Mouse (Mus musculus) cerebral cortex, adult 2 months (tissue): ENCODE measurements around the gene Lonp2.

ENCODE experiments used
- WGBS: fragments of 180-500 bp; shearing (Covaris S2); methylation state at CpG from one replicate; pipeline ENCODE4 v1.1.7; 2018; 5-methylcytosine and 5-hydroxymethylcytosine counted together

Gene Lonp2

DNA sequence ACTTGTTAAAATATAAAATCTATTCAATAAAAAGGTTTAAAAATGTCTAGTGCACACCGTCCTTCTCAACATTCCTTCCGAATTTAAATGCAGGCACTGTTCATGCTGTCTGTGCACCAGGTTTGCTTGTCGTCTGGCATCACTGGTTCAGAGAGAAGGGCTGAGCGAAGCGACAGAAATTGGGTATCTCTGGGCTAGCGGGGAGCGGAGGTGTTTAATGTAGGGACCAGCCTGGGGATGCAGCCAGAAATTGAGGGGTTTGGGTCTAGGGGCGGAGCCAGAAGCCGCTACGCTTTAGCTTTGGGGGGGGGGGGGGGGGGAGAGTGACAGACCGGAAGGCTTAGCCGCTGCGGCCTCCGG lies 312 bp upstream of the Lonp2 start:
- WGBS: 1% methylated on average over 14 of the region's 14 CpGs

DNA sequence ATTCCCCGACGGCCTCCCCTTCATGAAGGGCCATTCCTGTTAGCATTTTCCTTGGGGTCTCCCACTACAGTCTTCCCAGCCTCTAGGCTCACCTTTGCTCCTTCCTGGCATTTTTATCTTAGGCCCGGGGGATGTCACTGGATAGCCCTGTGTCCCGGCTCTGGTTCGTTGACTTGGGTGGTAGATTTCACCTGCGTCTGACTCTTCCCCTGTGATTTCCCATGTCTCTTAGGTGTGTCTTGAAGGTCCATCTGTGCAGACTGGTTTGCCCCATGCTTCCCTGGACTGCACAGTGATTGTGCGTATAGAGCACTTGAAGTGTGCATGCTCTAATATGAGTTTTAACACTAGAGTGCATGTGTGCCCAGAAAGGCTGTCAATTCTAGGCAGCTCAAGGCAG lies 1.1 kb downstream of the Lonp2 start:
- 49% methylated on average over 7 of the region's 7 CpGs for WGBS

DNA sequence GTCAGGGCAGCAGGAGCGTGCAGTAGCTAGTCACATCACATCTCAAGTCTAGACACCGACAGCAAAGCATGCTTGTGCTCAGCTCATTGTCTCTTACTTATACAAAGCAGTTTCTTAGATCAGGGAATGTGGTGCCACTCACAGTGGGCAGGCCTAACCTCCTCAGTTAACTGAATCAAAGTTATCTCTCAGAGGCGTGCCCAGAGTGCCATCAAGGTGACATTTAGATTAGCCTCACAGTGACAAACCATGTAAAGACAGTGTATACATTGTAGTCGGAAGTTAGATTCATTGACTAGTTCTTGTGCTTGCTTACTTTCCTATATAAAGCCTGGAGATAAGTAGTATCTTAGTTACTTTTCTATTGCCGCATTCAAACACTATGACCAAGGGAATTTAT lies 6.4 kb downstream of the Lonp2 start:
- WGBS: 93% methylated on average over 5 of the region's 5 CpGs

DNA sequence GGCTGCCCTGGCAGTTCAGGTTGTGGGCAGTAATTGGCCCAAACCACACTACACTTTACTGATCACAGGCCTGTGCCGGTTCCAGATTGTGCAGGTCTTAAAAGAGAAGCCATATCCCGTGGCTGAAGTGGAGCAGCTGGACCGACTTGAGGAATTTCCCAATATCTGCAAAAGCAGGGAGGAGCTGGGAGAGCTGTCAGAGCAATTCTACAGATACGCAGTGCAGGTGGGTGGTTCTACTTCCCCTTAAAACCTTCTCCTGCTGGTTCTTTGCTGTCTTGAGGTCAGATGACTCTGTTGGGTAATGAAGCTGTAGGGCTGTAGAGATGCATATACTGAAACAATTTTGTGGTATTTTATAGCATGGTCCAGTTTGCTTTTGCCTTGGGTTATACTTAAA lies 7.6 kb downstream of the Lonp2 start:
- 72% methylated on average over 4 of the region's 4 CpGs for WGBS

DNA sequence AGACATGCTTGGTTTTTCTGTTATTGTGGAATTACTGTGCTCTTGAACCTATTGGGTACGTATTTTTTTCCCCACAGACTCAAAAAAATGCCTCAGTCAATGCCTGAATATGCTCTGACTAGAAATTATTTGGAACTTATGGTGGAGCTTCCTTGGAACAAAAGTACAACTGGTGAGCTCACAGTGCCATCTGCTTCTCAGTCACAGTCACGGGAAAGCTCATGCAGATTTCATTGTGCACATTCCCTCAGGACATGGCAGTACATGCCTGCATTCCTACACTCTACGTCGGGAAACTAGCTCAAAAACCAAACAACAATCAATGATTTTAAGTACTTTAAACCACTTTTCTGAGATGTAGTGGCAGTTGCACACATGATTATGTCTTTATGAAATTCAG lies 14.0 kb downstream of the Lonp2 start:
- 53% methylated on average over 4 of the region's 4 CpGs for WGBS

DNA sequence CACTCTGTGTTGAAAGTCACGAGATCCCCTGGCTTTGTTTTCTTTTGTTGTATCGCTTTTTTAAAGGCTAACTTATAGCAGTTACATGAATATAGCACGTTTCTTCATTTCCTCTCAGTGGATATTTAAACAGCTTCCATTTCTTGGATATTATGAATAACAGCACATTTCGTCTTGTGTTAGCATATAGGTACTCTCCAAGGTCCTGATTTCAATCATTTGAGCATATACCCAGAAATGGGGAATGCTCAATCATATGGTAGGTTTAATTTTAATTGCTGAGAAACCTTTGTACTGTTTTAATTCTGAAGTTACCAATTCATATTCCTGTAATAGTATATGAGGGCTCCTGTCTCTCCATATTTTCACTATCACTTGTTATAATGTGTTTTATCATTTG lies 15.1 kb downstream of the Lonp2 start:
- 92% methylated on average over 4 of the region's 4 CpGs for WGBS

DNA sequence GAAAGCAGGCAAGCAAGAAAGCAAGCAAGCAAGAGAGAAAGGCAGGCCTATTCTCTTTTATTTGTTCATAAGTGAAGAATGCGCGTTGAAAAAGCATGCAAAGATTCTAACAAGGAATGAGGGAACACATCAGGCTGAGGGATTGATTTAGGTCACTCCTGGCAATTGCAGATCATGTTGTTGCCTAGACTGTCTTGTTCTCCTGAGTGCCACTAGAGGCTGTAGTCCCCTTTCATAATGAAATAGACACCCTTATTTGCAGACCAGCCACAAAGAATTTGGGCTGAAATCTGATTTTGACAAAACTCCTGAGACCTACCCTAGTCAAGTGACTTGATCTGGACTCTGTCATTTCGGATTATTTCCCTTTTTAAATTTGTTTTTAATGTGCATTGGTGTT lies 18.8 kb downstream of the Lonp2 start:
- 64% methylated on average over 3 of the region's 3 CpGs for WGBS

DNA sequence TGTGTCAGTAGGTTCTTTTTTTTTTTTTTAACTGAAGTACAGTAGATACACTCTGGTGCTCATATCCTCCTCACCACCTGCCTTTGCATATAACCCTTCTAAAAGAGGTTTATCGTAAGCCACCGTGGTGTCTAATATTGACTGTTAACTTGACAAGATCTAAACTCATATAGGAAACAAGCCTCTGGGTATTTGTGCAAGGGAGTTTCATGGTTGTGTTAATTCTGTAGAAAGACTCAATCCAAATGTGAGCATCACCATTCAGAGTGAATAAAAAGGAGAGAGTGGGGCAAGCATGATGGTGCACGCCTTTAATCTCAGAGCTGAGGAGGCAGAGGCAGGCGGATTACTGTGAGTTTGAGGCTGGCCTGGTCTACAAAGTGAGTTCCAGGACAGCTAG lies 20.8 kb downstream of the Lonp2 start:
- WGBS: 95% methylated on average over 4 of the region's 4 CpGs

DNA sequence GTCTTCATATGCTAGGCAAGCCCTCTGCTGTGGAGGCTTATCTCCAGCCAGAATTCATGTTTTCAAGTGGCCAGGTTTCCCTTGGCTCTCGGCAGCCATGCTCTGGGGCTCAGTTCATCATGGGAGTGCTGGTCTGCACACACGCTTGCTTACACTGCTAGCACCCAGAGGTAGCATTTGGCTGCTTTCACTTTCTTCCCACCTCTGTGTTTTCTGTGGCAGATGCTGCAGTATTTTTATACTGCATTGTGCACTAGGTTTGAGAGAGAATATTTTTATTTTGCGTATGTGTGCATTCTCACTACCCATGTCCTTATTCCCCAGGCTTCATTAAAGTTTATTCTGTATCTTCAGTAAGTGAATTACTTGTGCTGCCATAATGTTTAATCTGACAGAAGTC lies 23.9 kb downstream of the Lonp2 start:
- WGBS: 57% methylated on average over 3 of the region's 3 CpGs

DNA sequence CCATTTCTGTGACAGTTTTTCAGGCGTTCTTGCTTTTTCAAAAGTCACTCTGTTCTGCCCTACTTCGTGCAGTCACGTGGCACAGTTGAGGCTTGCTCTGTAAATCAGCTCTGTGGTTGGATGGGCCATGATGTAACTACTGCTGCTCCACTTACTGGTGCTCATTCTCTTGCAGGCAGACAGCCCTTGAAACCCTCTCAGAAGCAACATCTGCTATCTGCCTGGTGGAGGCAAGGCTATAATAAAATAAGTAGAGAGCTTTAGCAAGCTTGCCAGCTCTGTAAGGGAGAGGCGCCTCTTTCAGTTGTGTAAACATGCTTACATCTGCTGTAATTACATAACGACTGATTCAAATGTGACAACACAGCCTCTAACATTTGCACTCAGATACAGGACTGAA lies 27.6 kb downstream of the Lonp2 start:
- WGBS: 22% methylated on average over 5 of the region's 5 CpGs

DNA sequence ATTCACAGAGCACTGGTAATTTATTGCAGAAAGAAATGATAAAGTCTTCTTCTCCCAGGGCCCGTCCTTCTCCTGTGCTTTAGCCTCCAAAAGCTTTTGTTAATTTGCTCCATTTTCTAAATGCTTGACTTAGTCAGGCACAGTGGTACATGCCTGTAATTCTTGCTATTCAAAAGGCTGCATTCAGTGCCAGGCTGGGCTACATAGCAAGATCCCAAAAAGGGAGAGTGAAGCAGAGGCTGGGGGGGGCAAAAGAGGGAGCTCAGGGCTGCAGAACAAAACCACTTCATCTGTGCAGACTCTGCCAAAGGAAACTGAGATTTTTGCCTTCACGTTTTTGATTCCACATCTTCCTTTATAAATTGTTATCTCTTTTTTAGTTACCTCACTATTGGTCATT lies 28.7 kb downstream of the Lonp2 start:
- WGBS: 37% methylated on average over 2 of the region's 2 CpGs

DNA sequence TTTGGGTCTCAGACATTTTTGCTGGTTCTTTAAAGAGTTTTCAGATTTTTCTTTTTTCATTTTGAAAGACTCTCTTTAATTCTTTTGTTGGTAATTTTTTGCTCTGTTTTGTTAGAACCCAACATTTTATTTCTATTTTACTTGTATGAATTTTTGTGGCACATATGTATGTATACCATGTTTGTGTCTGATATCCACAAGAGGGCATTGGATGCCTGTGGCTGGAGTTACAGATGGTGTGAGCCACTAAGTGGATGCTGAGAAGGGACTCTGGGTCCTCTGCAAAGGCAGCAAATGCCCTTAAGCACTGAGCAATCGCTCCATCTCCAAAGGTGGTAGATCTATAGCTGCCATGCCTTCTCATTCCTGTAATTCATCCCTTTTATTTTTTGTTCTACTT lies 30.7 kb downstream of the Lonp2 start:
- 88% methylated on average over 1 of the region's 1 CpGs for WGBS

DNA sequence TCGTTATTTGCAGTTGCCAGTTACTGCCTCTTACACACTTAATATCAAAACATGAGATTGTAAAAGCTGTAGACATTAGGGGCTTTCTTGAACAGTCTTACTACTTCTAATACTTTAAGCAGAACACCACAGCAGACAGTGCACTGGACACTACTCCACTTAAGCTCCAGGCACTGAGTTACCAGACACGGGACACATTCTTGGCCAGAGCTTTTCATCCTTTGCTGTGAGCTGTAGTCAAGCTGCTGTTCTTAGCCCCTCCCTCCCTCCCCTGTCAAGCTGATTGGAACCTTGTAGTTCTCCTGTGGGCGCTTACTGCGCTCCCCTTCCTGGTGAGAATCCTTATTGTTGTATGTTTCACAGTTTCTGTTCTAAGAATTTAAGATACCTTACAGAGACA lies 45.4 kb downstream of the Lonp2 start:
- WGBS: 60% methylated on average over 4 of the region's 4 CpGs

DNA sequence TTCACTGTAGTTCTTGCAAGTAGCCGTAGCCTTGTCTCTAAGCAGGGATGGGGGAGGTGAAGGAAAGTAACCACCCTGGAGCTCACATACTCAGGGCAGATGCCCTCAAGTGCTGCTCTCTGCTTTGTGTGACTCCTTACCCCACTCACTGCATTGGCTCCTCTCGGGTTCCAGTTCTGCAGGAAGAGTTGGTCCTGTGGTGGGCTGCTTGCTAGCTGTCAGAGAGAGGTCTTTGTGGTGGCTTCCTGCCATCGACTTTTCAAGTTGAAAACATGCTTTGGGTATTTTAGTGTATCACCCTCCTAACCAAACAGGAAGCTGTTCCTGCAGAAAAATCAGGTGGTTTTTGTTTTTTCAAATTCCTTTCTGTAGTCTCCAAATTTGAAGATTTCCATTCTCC lies 62.8 kb downstream of the Lonp2 start:
- WGBS: 72% methylated on average over 3 of the region's 3 CpGs

DNA sequence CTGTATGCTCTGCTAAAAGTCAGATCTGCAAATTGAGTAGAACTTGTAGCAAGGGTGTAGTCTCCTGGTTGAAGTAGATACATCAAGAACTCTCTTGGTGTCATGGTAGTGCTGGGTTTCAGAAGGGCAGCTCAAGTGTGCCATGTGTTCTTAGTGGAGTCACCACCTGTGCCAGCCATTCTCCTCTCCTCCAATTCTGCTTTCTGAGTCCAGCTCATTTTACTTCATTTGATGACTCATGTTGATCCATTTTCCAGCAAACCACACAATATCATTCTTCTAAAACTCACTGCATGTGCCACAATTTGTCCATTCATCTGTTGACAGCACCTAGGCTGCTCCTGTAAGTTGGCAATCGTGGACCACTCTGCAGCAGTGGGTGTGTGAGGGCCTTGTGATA lies 68.3 kb downstream of the Lonp2 start:
- 66% methylated on average over 1 of the region's 1 CpGs for WGBS

DNA sequence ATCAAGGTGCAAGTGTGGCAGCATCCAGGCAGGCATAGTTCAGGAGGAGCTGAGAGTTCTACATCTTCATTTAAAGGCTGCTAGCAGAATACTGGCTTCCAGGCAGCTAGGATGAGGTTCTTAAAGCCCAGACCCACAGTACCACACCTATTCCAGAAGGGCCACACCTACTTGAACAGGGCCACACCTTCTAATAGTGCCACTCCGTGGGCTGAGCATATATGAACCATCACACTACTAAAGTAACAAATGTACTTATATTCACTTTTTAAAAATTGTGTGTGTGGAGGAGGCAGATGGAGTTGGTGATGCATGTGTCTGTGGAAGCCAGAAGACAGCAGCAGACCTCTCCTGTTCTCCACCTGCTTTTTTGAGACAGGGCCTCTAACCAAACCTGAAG lies 70.2 kb downstream of the Lonp2 start:
- WGBS: 56% methylated on average over 1 of the region's 1 CpGs

DNA sequence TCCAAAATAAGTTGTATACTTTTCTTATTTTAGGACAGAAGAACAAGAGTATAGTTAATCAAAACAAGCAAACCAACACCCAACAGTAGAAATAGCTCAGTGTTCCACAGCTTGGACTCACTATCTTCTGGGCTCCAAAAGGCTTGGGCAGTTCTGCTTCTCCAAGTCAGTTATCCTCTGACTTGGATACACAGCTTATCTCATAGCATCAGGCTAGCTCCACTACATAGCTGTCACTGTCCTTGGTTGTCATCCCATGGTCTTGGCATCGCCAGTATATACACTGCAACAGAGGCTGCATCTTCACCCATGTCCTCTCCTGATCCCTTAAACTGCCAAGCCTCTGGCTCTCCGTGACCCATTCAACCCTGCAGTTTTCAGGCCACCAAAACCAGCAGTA lies 71.9 kb downstream of the Lonp2 start:
- WGBS: 99% methylated on average over 2 of the region's 2 CpGs

DNA sequence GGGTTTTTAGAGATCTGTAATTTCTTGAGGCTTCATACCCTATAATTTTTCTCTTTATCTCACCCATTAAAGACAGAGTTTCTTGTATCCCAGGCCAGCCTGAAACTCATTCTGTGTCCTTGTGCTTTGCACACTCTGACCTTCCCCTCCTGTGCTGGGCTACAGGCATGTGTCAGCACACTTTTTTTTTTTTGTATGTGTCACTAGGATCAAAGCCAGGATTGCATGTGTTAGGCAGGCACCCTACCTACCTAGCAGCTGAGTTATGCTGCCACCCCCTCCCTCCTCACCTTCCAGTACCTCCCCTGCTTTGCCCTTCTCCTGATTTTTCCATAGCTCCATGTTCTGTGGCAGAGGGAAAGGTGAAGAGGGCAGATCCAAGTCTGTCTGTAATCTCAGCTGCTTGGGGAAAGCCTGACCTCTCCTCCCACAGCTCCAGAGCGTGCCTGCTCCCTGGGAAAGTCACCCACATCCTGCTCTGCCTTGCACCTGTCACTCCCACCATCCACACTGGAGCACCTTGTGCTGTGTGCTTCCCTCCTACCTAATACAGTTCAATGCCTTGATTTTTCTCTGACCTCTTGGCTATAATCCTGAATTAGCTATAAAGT lies 75.1 kb downstream of the Lonp2 start:
- WGBS: 54% methylated on average over 1 of the region's 1 CpGs

DNA sequence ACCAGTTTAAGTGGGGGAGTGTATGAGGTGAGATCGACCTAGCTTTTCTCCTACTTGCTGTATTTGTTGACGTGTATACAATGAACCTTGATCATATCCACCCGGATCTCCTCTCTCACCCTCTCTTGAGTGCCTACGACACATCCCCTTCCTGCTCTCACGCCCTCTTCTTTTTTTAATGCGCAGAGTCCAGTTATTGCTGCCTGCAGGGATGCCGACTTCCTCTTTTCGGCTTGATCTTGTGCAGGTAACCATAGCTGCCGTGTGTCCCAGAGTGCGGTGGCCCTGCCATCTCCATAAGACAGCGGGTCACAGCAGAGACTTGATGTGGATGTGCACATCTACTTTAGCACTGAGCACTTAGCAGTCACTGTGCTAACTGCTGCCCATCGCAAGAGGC lies 75.6 kb downstream of the Lonp2 start:
- 90% methylated on average over 12 of the region's 12 CpGs for WGBS

DNA sequence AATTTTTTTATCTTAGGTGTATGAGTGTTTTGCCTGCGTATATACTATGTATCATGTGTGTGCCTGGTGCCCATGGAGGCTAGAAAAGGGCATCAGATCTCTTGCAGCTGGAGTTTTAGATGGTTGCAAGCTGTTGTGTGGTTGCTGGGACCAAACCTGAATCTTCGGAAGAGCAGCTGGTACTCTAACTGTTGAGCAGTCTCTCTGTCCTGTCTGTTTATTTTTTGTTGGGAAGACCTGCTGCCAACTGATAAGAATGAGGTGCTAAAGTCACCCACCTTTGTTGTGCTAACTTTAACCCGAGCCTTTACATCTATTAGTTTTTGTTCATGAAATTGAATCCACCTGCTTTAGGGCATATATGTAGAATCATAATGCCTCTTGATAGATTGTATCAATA lies 78.6 kb downstream of the Lonp2 start:
- 85% methylated on average over 3 of the region's 3 CpGs for WGBS

DNA sequence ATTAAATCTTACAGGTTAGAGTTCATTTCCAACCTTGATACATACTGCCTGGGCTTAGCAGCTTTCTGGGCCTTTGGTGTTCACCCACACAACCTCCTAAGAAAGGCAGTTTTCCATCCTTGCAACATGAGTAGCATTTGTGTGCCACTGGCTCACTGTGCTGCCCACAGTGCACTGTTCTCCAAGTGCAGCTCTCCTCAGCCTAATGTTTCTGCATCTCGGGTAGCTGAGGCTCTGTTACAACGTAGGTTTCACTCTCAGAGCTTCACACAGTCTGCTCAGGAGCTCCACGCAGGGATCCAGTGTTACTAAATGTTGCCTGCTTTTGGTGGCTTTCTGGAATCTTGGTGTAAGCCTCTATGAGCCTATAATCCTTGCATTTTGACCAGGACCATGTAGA lies 81.5 kb downstream of the Lonp2 start:
- 52% methylated on average over 3 of the region's 3 CpGs for WGBS

DNA sequence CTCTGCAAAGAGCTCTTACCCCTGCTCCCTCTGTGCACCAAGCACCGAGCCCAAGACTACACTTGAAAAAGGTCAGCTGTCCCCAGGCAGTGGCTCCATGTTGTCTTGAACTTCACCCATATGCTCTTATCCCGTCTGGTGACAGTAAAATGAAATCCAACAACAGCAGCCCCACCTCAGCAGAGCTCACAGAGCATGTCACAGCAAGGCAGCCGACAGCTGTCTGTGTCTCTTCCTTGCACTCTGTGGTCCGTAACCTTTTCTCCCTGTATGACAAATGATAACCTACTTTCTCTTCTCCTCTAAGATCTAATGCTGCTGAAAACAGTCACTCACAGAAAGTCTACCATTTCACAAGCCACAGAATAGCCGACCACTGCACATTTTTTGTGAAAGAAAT lies 82.9 kb downstream of the Lonp2 start:
- 72% methylated on average over 5 of the region's 5 CpGs for WGBS

DNA sequence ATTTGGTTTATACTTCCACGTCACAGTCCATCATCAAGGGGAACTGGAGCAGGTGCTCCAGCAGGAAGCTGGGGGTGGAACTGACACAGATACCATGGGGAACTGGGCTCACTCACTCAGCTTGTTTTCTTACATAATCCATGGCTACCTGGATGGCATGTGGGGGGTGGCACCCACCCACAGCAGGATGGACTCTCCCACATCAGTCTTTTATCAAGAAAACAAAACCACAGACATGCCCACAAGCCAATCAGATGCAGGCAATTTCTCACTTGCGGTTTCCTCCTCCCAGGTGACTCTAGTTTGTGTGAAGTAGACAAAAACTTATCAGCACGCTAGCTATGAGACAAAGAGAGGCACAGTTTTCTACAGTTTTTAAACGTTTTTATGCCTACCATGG lies 84.0 kb downstream of the Lonp2 start:
- WGBS: 57% methylated on average over 4 of the region's 4 CpGs

DNA sequence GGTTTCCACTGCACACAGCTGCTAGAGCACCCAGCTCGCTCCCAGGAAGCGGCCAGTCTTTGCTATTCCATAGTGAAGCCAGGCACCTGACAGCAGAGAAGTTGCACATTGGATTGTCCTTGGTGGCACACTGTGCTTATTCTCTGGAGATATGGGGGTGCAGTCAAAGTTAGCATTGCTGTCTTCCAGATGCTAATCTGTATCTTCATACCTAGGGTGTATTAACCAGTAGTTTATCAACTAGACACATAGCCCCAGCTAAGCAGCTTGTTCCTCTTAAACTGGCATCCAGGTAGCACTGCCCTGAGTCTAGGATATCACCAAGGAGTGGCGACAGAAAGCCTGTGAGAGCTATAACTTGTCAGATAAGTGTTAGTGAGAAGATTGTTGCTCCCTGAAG lies 88.8 kb downstream of the Lonp2 start:
- WGBS: 71% methylated on average over 3 of the region's 3 CpGs
